Comparison of ENCODE assay signal across 24 mouse cellular contexts in genomic region chr4:57306260-57306659, GRCm38 (mm10). TPM values are rescaled to one million over a fixed set of nuclear protein-coding genes. Genes with fewer than 3 reads are reported as not detected.
DNase-seq lines count a peak whose midpoint lies in the region; ATAC-seq and TF ChIP-seq lines count a peak whose summit lies in the region.
"Had no signal": no experiment of that assay in that cellular context is flagged by ENCODE, and none has a peak within 500 bp of the region (broad histone marks: within the 10 kb centered on the region; RNA-seq: fewer than 3 reads in every experiment).

No protein-coding gene starts in this region.

- no peaks in the 10 kb centered on the region for H3K9me3 ChIP-seq in CH12.LX (replicated peaks; ENCODE audit: low read length)
- H3K9me3 ChIP-seq: forebrain, embryonic 15.5 days; limb, embryonic 10.5 days; midbrain, embryonic 12.5 days; stomach, embryonic 15.5 days had no signal

- no peak overlapping the region for H3K4me3 ChIP-seq in CH12.LX (replicated peaks in 1 of 3; ENCODE audit: low read depth in 2 of 3, low read length in 2 of 3, poor library complexity in 1 of 3)
- H3K4me3 ChIP-seq: forebrain, embryonic 15.5 days; left cerebral cortex, adult 2 months; limb, embryonic 10.5 days; midbrain, embryonic 12.5 days; stomach, embryonic 15.5 days had no signal

- peak; percentile 77 for ATAC-seq in common myeloid progenitor, adult 5-6 weeks (replicated peaks; ENCODE audit: low read depth, poor library complexity, severe bottlenecking)
- peak; percentile 74 for ATAC-seq in megakaryocyte progenitor cell, adult 5-6 weeks (replicated peaks; ENCODE audit: poor library complexity)
- ATAC-seq: forebrain, embryonic 15.5 days had no signal

- TF ChIP-seq POLR2A in CH12.LX (IDR thresholded peaks at IDR 0.05; ENCODE audit: low read depth, low read length) = no peak

- no peaks in the 10 kb centered on the region for H3K79me2 ChIP-seq in CH12.LX (replicated peaks; ENCODE audit: control insufficient read depth, extremely low read depth, insufficient read depth, poor library complexity, severe bottlenecking)

- no peaks in the 10 kb centered on the region for H3K36me3 ChIP-seq in CH12.LX (replicated peaks in 1 of 2; ENCODE audit: control insufficient read depth in 1 of 2, insufficient read depth in 1 of 2, low read length in 1 of 2)
- H3K36me3 ChIP-seq: forebrain, embryonic 15.5 days; G1E; limb, embryonic 10.5 days; midbrain, embryonic 12.5 days; stomach, embryonic 15.5 days had no signal

- no peak for TF ChIP-seq EP300 in CH12.LX (IDR thresholded peaks at IDR 0.05; ENCODE audit: low read length)

- intact Hi-C loops in left cerebral cortex, postnatal 4 days (cut with DNase I) = no loop called here

- H3K27me3 ChIP-seq in CH12.LX (replicated peaks) = no peaks in the 10 kb centered on the region
- H3K27me3 ChIP-seq: stomach, embryonic 15.5 days had no signal

- no peak overlapping the region for H3K27ac ChIP-seq in CH12.LX (ENCODE audit: insufficient read depth, low read depth)
- H3K27ac ChIP-seq: forebrain, embryonic 15.5 days; hindbrain, embryonic 14.5 days; left cerebral cortex, adult 2 months; limb, embryonic 10.5 days; midbrain, embryonic 12.5 days; stomach, embryonic 15.5 days had no signal

- dilution Hi-C loops in CH12.LX (cut with MboI; ENCODE audit: extremely low pct_ligation_motif_present, extremely low pct_unique_long_range_greater_than_20kb, low sequenced_read_pairs) = no loop called here

- TF ChIP-seq RAD21 in CH12.LX (IDR thresholded peaks at IDR 0.05; ENCODE audit: low read depth, low read length) = no peak

- H3K4me2 ChIP-seq in CH12.LX (ENCODE audit: insufficient read depth, low read depth, poor library complexity, severe bottlenecking) = no peak overlapping the region
- H3K4me2 ChIP-seq: forebrain, embryonic 15.5 days; hindbrain, embryonic 14.5 days; midbrain, embryonic 12.5 days; stomach, embryonic 15.5 days had no signal

- H3K9ac ChIP-seq in CH12.LX (ENCODE audit: insufficient read depth, low read depth) = no peak overlapping the region
- H3K9ac ChIP-seq: forebrain, embryonic 15.5 days; hindbrain, embryonic 14.5 days; midbrain, embryonic 12.5 days; stomach, embryonic 15.5 days had no signal

- H3K4me1 ChIP-seq in CH12.LX (ENCODE audit: control insufficient read depth in 1 of 2, insufficient read depth in 2 of 2) = peaks cover 0 to 28% of the 10 kb centered on the region in 2 experiments; a peak in 2 of 4 replicates
- H3K4me1 ChIP-seq: stomach, embryonic 15.5 days had no signal

- peak; percentile 8 for DNase-seq in CH12.LX (ENCODE audit: extremely low read depth)
- DNase-seq in gastrocnemius, postnatal 10 days = no peak
- DNase-seq in kidney, postnatal 14 days = no peak
- DNase-seq in left cerebral cortex, postnatal 4 days = no peak
- DNase-seq in layer of hippocampus, adult 8-10 months (ENCODE audit: low spot score in 2 of 2) = no peak
- DNase-seq: adrenal gland, postnatal 14 days; cerebellum, adult 8-10 months; cerebellum, postnatal 36 days; gastrocnemius, postnatal 36 days; heart, postnatal 36 days; kidney, adult 9 months; liver; lung, postnatal 4 days; right cerebral cortex, adult 18-20 months; thymus, postnatal 25 days had no signal

- in situ Hi-C loops in CH12.LX (cut with MboI; ENCODE audit: low pct_ligation_motif_present, low pct_unique_long_range_greater_than_20kb, low sequenced_read_pairs) = no loop called here

- TF ChIP-seq CTCF in CH12.LX (conservative IDR thresholded peaks at IDR 0.05 in 1 of 2, IDR thresholded peaks at IDR 0.05 in 1 of 2; ENCODE audit: low read depth in 2 of 2, low read length in 2 of 2) = no peak

TF ChIP-seq in CH12.LX, 34 proteins besides CTCF, POLR2A, EP300 and RAD21:
- TF ChIP-seq TBP (conservative IDR thresholded peaks at IDR 0.05; ENCODE audit: low read depth, low read length) (no peak), ETS1 (conservative IDR thresholded peaks at IDR 0.05; ENCODE audit: low read depth, low read length) (no peak), NRF1 (IDR thresholded peaks at IDR 0.05; ENCODE audit: low read depth, low read length) (no peak), MXI1 (IDR thresholded peaks at IDR 0.05; ENCODE audit: low read depth, low read length) (no peak), UBTF (IDR thresholded peaks at IDR 0.05; ENCODE audit: low read depth, low read length) (no peak), JUND (conservative IDR thresholded peaks at IDR 0.05; ENCODE audit: low read depth, low read length) (no peak), TCF12 (IDR thresholded peaks at IDR 0.05; ENCODE audit: low read depth, low read length) (no peak), MEF2A (IDR thresholded peaks at IDR 0.05; ENCODE audit: borderline replicate concordance, low read depth, low read length) (no peak), E2F4 (IDR thresholded peaks at IDR 0.05; ENCODE audit: insufficient replicate concordance, low read depth, low read length) (no peak), ZNF384 (IDR thresholded peaks at IDR 0.05; ENCODE audit: low read depth, low read length) (no peak), GABPA (IDR thresholded peaks at IDR 0.05; ENCODE audit: insufficient replicate concordance, low read depth, low read length) (no peak), ELF1 (IDR thresholded peaks at IDR 0.05; ENCODE audit: low read depth, low read length) (no peak), POLR2AphosphoS2 (IDR thresholded peaks at IDR 0.05; ENCODE audit: low read depth, low read length) (no peak), PAX5 (IDR thresholded peaks at IDR 0.05; ENCODE audit: low read length) (no peak)

RNA-seq across cellular contexts. Expression of gene Ptpn3, which starts 4.6 kb away (rescaled TPM):
- 0.08 TPM in 1 of 2 replicates, not detected in the other for total RNA-seq in CH12.LX (2012; rRNA removed)
- total RNA-seq in CH12.LX (2014; rRNA removed) = 0.09 TPM in 1 of 2 replicates, not detected in the other
- 0.14 and 0.53 TPM in 2 replicates for polyA plus RNA-seq in CH12.LX (2012; ENCODE audit: insufficient read length, low read depth)
- 3.2 and 10.5 TPM in 2 replicates for total RNA-seq in common myeloid progenitor, adult 5-6 weeks (2017)
- 1.8 and 2.6 TPM in 2 replicates for total RNA-seq in megakaryocyte progenitor cell, adult 5-6 weeks (2015)
- 2.2 and 3.9 TPM in 2 replicates for total RNA-seq in megakaryocyte progenitor cell, adult 5-6 weeks (2017)
- total RNA-seq in gastrocnemius, postnatal 10 days (2021) = 10 to 100 TPM; 13.8 to 17.0 TPM
- 10 to 100 TPM in 1 of 2 experiments, 1 to 10 TPM in 1; 9.6 to 12.1 TPM for total RNA-seq in left cerebral cortex, postnatal 4 days (2021)
- 10 to 100 TPM; 67.3 to 86.5 (median 79.2) TPM for total RNA-seq in layer of hippocampus, adult 8-10 months (2022)
- polyA plus RNA-seq: G1E had no signal
